Mouse (Mus musculus): ENCODE data around the gene Qser1.

The Qser1 gene

GRCm38 (mm10) chr2:104817555-104818330 is 1.2 kb upstream of the Qser1 start:
- no peak for DNase-seq

GRCm38 (mm10) chr2:104816866-104817439 is 393 bp upstream of the Qser1 start:
- DNase-seq, result peak; percentile 90

GRCm38 (mm10) chr2:104815561-104816370 is 794 bp downstream of the Qser1 start:
- peak; percentile 29 for DNase-seq

- DNase-seq, result no peak
Measured at GRCm38 (mm10) chr2:104814181-104814951, 2.2 kb downstream of the Qser1 start.

GRCm38 (mm10) chr2:104805435-104805834 is 11.1 kb downstream of the Qser1 start:
- no peak for DNase-seq

- peak; percentile 3 for DNase-seq
Measured at GRCm38 (mm10) chr2:104774763-104775162, 41.8 kb downstream of the Qser1 start.

- no peak for DNase-seq
Measured at GRCm38 (mm10) chr2:104768697-104769096, 47.9 kb downstream of the Qser1 start.

GRCm38 (mm10) chr2:104764018-104764417 is 52.5 kb downstream of the Qser1 start:
- no peak for DNase-seq

GRCm38 (mm10) chr2:104763134-104763703 is 53.3 kb downstream of the Qser1 start:
- no peak for DNase-seq

- peak; percentile 37 for DNase-seq
Measured at GRCm38 (mm10) chr2:104750611-104751010, 65.9 kb downstream of the Qser1 start.

GRCm38 (mm10) chr2:104748652-104749183 is 67.8 kb downstream of the Qser1 start:
- DNase-seq, result no peak

GRCm38 (mm10) chr2:104746251-104746650 is 70.3 kb downstream of the Qser1 start:
- peak; percentile 9 for DNase-seq

- DNase-seq, result no peak
Measured at GRCm38 (mm10) chr2:104743971-104744370, 72.6 kb downstream of the Qser1 start.

- peak; percentile 30 for DNase-seq
Measured at GRCm38 (mm10) chr2:104743160-104743559, 73.4 kb downstream of the Qser1 start.

GRCm38 (mm10) chr2:104742741-104743064 is 73.9 kb downstream of the Qser1 start, which contains the start of gene Depdc7:
TSS of gene Depdc7 (minus strand) at chr2:104742878.
- peak; percentile 91 for DNase-seq

- no peak for DNase-seq
Measured at GRCm38 (mm10) chr2:104741896-104742740, 74.4 kb downstream of the Qser1 start.

GRCm38 (mm10) chr2:104741015-104741758 is 75.4 kb downstream of the Qser1 start:
- no peak for DNase-seq

- no peak for DNase-seq
Measured at GRCm38 (mm10) chr2:104740248-104740949, 76.2 kb downstream of the Qser1 start.

GRCm38 (mm10) chr2:104739691-104740090 is 76.9 kb downstream of the Qser1 start:
- DNase-seq, result no peak

GRCm38 (mm10) chr2:104736241-104736640 is 80.3 kb downstream of the Qser1 start:
- no peak for DNase-seq

Measured in lung, postnatal 14 days (tissue).